Mouse (Mus musculus) hindbrain, embryonic 10.5 days (tissue): ENCODE measurements around the gene Wwox. TPM values are rescaled to one million over a fixed set of nuclear protein-coding genes. Genes with fewer than 3 reads are reported as not detected.
A peak's percentile ranks its signal among the peaks of the same experiment; 100 is the strongest.

Experiments used
- DNase-seq: peaks from one replicate; pipeline ENCODE4 v3.0.0-alpha.2; 2017; ENCODE audit warnings: low spot score
- H3K27ac ChIP-seq: fragments of 300-500 bp; sonication (generic); 2 replicates; pipeline ENCODE4 v1.5.1; 2016; ENCODE audit warnings: mild to moderate bottlenecking, moderate library complexity
- H3K27me3 ChIP-seq: fragments of 300-500 bp; sonication (generic); 2 replicates; pipeline ENCODE4 v1.6.1; 2016; ENCODE audit warnings: mild to moderate bottlenecking; ENCODE audit not compliant: poor library complexity, insufficient read depth, severe bottlenecking
- H3K36me3 ChIP-seq: fragments of 300-500 bp; sonication (generic); 2 replicates; pipeline ENCODE4 v1.6.1; 2016; ENCODE audit warnings: mild to moderate bottlenecking, moderate library complexity
- H3K4me1 ChIP-seq: fragments of 300-500 bp; sonication (generic); replicated peaks from 2 replicates; pipeline ENCODE4 v1.6.1; 2016; ENCODE audit warnings: mild to moderate bottlenecking
- H3K4me3 ChIP-seq: fragments of 300-500 bp; sonication (generic); 2 replicates; pipeline ENCODE4 v1.5.1; 2016; ENCODE audit warnings: mild to moderate bottlenecking, moderate library complexity
- H3K9me3 ChIP-seq: fragments of 300-500 bp; sonication (generic); 2 replicates; pipeline ENCODE4 v1.6.1; 2016; ENCODE audit warnings: mild to moderate bottlenecking, moderate library complexity
- WGBS: fragments of 180-500 bp; shearing (Covaris S2); methylation state at CpG from one replicate; pipeline ENCODE4 v1.1.7; 2016; 5-methylcytosine and 5-hydroxymethylcytosine counted together
- polyA plus RNA-seq: library from polyadenylated mRNA; unstranded; fragments of >200 nt; fragmentation: Nextera tagmentation; extraction: Ambion mirVana; gene quantifications from 2 replicates; pipeline ENCODE4 v1.2.1, GENCODE M21; 2016

Wwox gene
- polyA plus RNA-seq, 1 experiment from 2014 or later, result 12.5 TPM

DNA sequence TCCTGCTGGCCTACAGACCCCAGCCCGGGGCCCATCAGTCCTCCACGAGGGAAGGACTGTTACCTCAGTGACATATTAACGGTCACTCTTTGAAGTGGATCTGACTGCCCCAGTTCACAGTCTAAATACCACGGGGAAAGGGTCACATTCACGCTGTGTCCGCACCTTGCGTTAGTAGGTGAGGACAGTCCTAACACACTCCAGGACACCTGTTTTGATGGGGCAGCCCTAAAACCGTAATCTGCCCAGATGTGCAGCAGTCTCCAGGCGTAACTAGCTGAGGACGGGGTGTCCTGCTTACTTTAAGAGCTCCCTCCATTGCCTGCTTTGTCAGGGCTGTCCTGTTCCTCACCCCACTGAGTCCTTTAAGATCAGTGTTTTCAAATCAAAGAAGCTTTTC is 160.1 kb downstream of the Wwox start:
- Histone ChIP-seq H3K4me3 (no peak overlapping the region), H3K4me1 (peaks cover 52% of the 10 kb centered on the region), H3K27me3 (no peaks in the 10 kb centered on the region), H3K27ac (peak overlapping the region; percentile 70), H3K9me3 (peaks cover 8% of the 10 kb centered on the region), H3K36me3 (peaks cover 9% of the 10 kb centered on the region)
- DNase-seq, result no peak
- WGBS, result 42% methylated on average over 10 of the region's 10 CpGs

- peaks cover 8% of the 10 kb centered on the region for H3K9me3 ChIP-seq
- peaks cover 58% of the 10 kb centered on the region for H3K4me1 ChIP-seq
- H3K4me3 ChIP-seq, result no peak overlapping the region
- H3K36me3 ChIP-seq, result peaks cover 9% of the 10 kb centered on the region
- no peak for DNase-seq
- no peaks in the 10 kb centered on the region for H3K27me3 ChIP-seq
- WGBS, result 61% methylated on average over 11 of the region's 11 CpGs
- H3K27ac ChIP-seq, result no peak overlapping the region
Observed at GRCm38 (mm10) chr8:114600196-114600595, 160.7 kb downstream of the Wwox start.

GRCm38 (mm10) chr8:114603046-114603445 is 163.6 kb downstream of the Wwox start:
- Histone ChIP-seq H3K27ac (peak overlapping the region; percentile 59), H3K4me1 (peaks cover 60% of the 10 kb centered on the region), H3K9me3 (no peaks in the 10 kb centered on the region), H3K4me3 (no peak overlapping the region), H3K27me3 (no peaks in the 10 kb centered on the region), H3K36me3 (no peaks in the 10 kb centered on the region)
- WGBS, result 28% methylated on average over 3 of the region's 4 CpGs
- DNase-seq, result no peak

DNA sequence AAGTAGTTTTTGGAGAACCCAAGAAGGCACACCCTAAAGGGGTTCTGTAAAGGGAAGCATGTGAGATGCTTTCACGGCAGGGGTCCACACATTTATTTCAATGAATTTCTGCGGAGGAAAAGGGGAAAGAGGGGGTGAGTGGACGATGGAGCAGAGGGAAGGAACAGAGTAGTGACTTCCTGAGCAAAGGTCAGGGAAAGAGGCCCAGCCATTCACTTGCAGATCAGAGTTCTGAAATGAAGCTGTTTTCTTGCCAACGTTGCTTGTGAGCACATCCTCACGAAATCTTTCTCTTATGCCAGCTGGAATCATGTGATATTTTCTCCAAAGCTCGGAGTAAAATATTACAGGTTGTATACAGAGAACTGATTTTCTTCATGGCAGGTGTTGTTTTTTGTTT is 164.1 kb downstream of the Wwox start:
- H3K27me3 ChIP-seq, result no peaks in the 10 kb centered on the region
- H3K4me1 ChIP-seq, result peaks cover 60% of the 10 kb centered on the region
- no peak for DNase-seq
- no peaks in the 10 kb centered on the region for H3K9me3 ChIP-seq
- H3K4me3 ChIP-seq, result no peak overlapping the region
- peak overlapping the region; percentile 59; the same call in 1 of the 2 replicates for H3K27ac ChIP-seq
- 26% methylated on average over 6 of the region's 6 CpGs for WGBS
- no peaks in the 10 kb centered on the region for H3K36me3 ChIP-seq

DNA sequence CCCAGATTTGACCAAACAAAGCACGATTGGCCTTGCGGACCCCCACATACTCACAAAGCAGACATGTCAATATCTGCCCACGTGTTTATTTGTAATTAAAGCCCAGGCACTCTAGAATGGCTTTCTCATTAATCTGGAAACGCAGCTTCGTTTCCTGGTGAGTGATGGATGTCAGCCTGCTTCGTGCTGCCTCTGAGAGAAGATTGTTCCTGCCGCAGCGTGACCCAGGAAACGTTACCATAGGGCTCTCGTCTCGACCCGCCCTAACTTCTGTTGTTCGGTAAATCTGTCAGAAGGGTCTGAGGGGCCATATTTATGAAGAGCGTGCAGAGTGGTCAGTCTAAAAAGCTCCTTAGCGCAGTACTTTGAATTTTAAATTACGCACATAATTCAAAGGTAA is 164.9 kb downstream of the Wwox start:
- no peaks in the 10 kb centered on the region for H3K9me3 ChIP-seq
- no peaks in the 10 kb centered on the region for H3K36me3 ChIP-seq
- H3K27ac ChIP-seq, result peak overlapping the region; percentile 53
- H3K4me1 ChIP-seq, result peaks cover 55% of the 10 kb centered on the region
- DNase-seq, result peak; percentile 27
- WGBS, result 31% methylated on average over 16 of the region's 16 CpGs
- H3K27me3 ChIP-seq, result no peaks in the 10 kb centered on the region
- H3K4me3 ChIP-seq, result peak overlapping the region; percentile 18; the same call in 1 of the 2 replicates

DNA sequence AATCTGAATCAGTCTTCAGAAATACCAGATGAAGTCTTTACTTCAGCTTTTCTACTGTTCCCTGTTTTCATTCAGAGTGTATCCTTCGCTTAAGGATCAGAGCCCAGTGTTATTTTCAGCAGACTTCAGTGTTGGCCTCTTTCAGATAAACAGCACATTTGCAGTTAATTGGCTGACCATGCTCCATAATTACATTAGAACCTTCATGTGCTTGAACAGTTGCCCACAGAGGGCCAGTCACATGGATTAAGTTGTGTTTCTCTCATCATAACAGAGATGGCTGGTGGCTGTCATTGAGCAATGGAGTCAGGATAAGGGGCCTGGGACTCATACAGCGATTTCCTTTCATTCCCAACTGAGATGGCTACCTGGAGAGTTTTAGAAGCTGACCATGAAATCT is 166.2 kb downstream of the Wwox start:
- H3K9me3 ChIP-seq, result no peaks in the 10 kb centered on the region
- peaks cover 41% of the 10 kb centered on the region for H3K4me1 ChIP-seq
- H3K36me3 ChIP-seq, result no peaks in the 10 kb centered on the region
- DNase-seq, result no peak
- no peaks in the 10 kb centered on the region for H3K27me3 ChIP-seq
- no peak overlapping the region for H3K27ac ChIP-seq
- 96% methylated on average over 2 of the region's 2 CpGs for WGBS
- no peak overlapping the region for H3K4me3 ChIP-seq

DNA sequence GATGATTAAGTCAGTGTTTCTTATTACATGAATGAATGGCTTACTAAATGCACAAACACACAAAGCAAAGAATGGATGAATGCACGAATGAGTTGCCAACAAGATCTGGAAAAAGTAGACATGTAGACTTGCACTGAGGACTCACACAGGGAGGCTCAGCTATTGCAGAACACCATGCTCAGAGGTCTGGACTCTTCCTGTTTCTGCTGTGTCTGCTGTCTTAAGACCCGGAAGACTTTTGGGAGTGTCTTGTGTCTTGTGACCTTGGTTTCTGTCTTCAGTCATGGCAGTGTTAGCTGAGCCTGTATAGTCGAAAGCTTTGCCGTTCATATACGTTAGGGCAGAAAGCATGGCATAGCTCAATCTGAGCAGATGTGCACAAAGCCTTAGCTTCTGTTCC is 169.9 kb downstream of the Wwox start:
- Histone ChIP-seq H3K27me3 (no peaks in the 10 kb centered on the region), H3K9me3 (no peaks in the 10 kb centered on the region), H3K4me3 (no peak overlapping the region), H3K27ac (no peak overlapping the region), H3K4me1 (peaks cover 21% of the 10 kb centered on the region), H3K36me3 (no peaks in the 10 kb centered on the region)
- no peak for DNase-seq
- WGBS, result 94% methylated on average over 5 of the region's 5 CpGs

DNA sequence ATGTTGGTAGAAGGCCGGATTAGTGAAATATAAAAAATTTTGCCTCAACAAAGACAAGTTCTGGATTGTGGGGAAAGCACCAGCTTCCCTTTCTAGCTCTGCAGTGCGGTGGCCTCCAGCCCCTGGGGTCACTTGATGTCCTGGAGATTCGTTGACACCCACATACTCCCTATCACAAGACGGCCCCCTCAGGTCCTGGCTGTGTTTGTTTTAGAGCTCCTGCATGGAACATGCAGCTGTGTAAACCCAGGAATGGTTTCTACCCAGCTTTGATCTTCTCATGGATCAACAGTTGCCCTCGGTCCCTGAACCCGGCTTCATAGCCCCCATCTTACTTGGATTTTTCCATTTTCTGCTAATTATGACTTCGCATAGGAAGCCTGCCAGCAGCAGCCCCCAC is 171.6 kb downstream of the Wwox start:
- Histone ChIP-seq H3K4me1 (peaks cover 15% of the 10 kb centered on the region), H3K4me3 (no peak overlapping the region), H3K27me3 (no peaks in the 10 kb centered on the region), H3K27ac (no peak overlapping the region), H3K9me3 (no peaks in the 10 kb centered on the region), H3K36me3 (no peaks in the 10 kb centered on the region)
- 64% methylated on average over 7 of the region's 7 CpGs for WGBS
- DNase-seq, result no peak

GRCm38 (mm10) chr8:114612091-114612490 is 172.6 kb downstream of the Wwox start:
- no peaks in the 10 kb centered on the region for H3K36me3 ChIP-seq
- DNase-seq, result no peak
- H3K9me3 ChIP-seq, result no peaks in the 10 kb centered on the region
- no peak overlapping the region for H3K4me3 ChIP-seq
- peaks cover 15% of the 10 kb centered on the region for H3K4me1 ChIP-seq
- no peaks in the 10 kb centered on the region for H3K27me3 ChIP-seq
- H3K27ac ChIP-seq, result no peak overlapping the region
- 86% methylated on average over 3 of the region's 3 CpGs for WGBS

GRCm38 (mm10) chr8:114615413-114615812 is 176.0 kb downstream of the Wwox start:
- no peaks in the 10 kb centered on the region for H3K27me3 ChIP-seq
- peaks cover 24% of the 10 kb centered on the region for H3K4me1 ChIP-seq
- no peaks in the 10 kb centered on the region for H3K9me3 ChIP-seq
- H3K36me3 ChIP-seq, result no peaks in the 10 kb centered on the region
- H3K4me3 ChIP-seq, result no peak overlapping the region
- DNase-seq, result no peak
- 79% methylated on average over 4 of the region's 4 CpGs for WGBS
- no peak overlapping the region for H3K27ac ChIP-seq

DNA sequence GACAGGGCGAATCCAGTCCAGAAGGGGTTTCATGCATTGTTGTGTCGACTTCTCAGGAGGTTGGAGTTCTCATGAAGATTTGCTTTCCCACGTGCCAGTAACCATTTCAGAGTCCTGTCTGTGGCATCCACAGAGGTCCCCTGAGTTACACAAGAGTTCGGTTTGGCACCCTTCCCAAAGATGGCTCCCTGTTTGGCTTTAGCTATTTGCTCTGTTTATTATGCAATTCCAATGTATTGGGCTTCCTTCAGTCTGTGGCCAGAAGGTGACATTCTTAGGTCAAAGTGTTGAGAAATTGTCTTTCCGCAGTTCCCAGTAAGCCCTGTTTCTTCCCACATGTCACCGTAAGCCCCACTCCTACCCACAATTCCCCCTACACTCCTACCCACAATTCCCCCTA is 176.5 kb downstream of the Wwox start:
- Histone ChIP-seq H3K27me3 (no peaks in the 10 kb centered on the region), H3K27ac (no peak overlapping the region), H3K4me3 (no peak overlapping the region), H3K9me3 (no peaks in the 10 kb centered on the region), H3K36me3 (no peaks in the 10 kb centered on the region), H3K4me1 (peaks cover 24% of the 10 kb centered on the region)
- no peak for DNase-seq
- 88% methylated on average over 6 of the region's 6 CpGs for WGBS

DNA sequence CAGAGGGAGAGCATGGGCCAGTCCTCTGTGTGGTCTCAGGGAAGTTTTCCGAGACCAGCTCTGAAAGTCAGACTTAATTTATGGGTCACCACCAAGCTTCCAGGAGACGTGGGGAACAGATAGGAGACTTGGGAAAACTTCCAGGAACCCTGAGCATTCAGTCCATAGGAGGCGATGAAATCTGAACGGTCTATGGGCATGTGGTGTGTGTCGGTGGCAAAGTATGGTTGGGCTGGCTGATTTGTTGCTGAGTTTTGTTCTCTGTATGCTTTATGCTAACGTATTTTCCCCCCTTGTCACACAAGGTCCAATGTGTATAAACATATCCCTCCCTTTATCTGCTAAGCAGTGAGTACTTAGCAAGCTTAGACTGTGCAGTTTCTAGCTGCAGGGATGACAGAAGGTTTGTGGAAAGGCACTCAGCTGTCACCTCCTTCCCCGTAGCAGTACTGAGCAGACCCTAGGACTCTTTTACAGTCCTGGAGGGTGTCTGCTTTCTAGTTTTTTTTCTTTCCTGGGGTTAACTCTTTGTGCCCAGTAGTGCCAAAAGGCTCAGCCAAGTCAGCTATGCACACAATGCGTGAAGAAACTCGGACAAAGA is 179.6 kb downstream of the Wwox start:
- Histone ChIP-seq H3K9me3 (no peaks in the 10 kb centered on the region), H3K36me3 (no peaks in the 10 kb centered on the region), H3K4me3 (no peak overlapping the region), H3K27ac (peak overlapping the region; percentile 29; the same call in 1 of the 2 replicates), H3K27me3 (no peaks in the 10 kb centered on the region), H3K4me1 (peaks cover 16% of the 10 kb centered on the region)
- DNase-seq, result no peak
- WGBS, result 59% methylated on average over 9 of the region's 9 CpGs

- no peaks in the 10 kb centered on the region for H3K27me3 ChIP-seq
- DNase-seq, result no peak
- no peak overlapping the region for H3K27ac ChIP-seq
- no peaks in the 10 kb centered on the region for H3K36me3 ChIP-seq
- WGBS, result 89% methylated on average over 6 of the region's 6 CpGs
- no peak overlapping the region for H3K4me3 ChIP-seq
- peaks cover 7% of the 10 kb centered on the region; the same call in 1 of the 2 replicates for H3K4me1 ChIP-seq
- no peaks in the 10 kb centered on the region for H3K9me3 ChIP-seq
Observed at GRCm38 (mm10) chr8:114625402-114625801, 185.9 kb downstream of the Wwox start.

- H3K4me3 ChIP-seq, result no peak overlapping the region
- 89% methylated on average over 9 of the region's 9 CpGs for WGBS
- no peaks in the 10 kb centered on the region for H3K9me3 ChIP-seq
- H3K4me1 ChIP-seq, result peaks cover 14% of the 10 kb centered on the region
- no peaks in the 10 kb centered on the region for H3K27me3 ChIP-seq
- no peak overlapping the region for H3K27ac ChIP-seq
- no peak for DNase-seq
- no peaks in the 10 kb centered on the region for H3K36me3 ChIP-seq
Observed at GRCm38 (mm10) chr8:114626897-114627296, 187.4 kb downstream of the Wwox start.
